Mouse (Mus musculus) G1E (cell line): Measurements from ENCODE around the gene Ly6g6c. TPM values are rescaled to one million over a fixed set of nuclear protein-coding genes. Genes with fewer than 3 reads are reported as not detected.
A peak's percentile ranks its signal among the peaks of the same experiment; 100 is the strongest.

ENCODE experiments used
- ATAC-seq: 2 replicates; pipeline ENCODE4 v1.8.0; 2016; ENCODE audit warnings: mild to moderate bottlenecking; ENCODE audit not compliant: insufficient number of reproducible peaks, poor library complexity, low FRiP score, severe bottlenecking; ENCODE audit errors: extremely low read depth
- DNase-seq: peaks from one replicate; pipeline ENCODE4 v3.0.0; 2012; ENCODE audit warnings: low spot score
- H3K27me3 ChIP-seq: 2 replicates; pipeline ENCODE4 v1.6.1; 2012; ENCODE audit warnings: mild to moderate bottlenecking, low read length, inconsistent platforms; ENCODE audit not compliant: insufficient read depth
- H3K36me3 ChIP-seq: replicated peaks from 2 replicates; pipeline ENCODE3; 2012; ENCODE audit warnings: mild to moderate bottlenecking, inconsistent platforms
- H3K4me1 ChIP-seq: 2 replicates; pipeline ENCODE4 v1.6.1; 2012; ENCODE audit warnings: low read depth, low read length, inconsistent platforms, mixed read lengths; ENCODE audit not compliant: insufficient read depth
- H3K4me3 ChIP-seq: 2 replicates; pipeline ENCODE4 v1.5.1; 2012; ENCODE audit warnings: low read depth, mild to moderate bottlenecking, inconsistent platforms, low read length, moderate library complexity, mixed read lengths
- H3K9me3 ChIP-seq: replicated peaks from 2 replicates; pipeline ENCODE4 v1.6.1; 2012; ENCODE audit warnings: inconsistent platforms
- CTCF ChIP-seq: IDR thresholded peaks from 2 replicates; pipeline ENCODE4 v1.5.1; 2012; ENCODE audit warnings: low read depth, low read length, inconsistent platforms, mixed read lengths
- GATA1 ChIP-seq: IDR thresholded peaks from 2 replicates; pipeline ENCODE4 v1.6.1; 2012; ENCODE audit warnings: borderline replicate concordance, low read length, inconsistent platforms, mixed read lengths
- GATA2 ChIP-seq: IDR thresholded peaks from 2 replicates; pipeline ENCODE4 v1.6.1; 2012; ENCODE audit warnings: low read depth, low read length, inconsistent platforms, borderline replicate concordance
- POLR2AphosphoS5 ChIP-seq: IDR thresholded peaks from 2 replicates; pipeline ENCODE4 v1.6.1; 2012; ENCODE audit warnings: low read depth, low read length, inconsistent platforms; ENCODE audit not compliant: insufficient replicate concordance
- TAL1 ChIP-seq: conservative IDR thresholded peaks from 2 replicates; pipeline ENCODE4 v1.6.1; 2012; ENCODE audit warnings: low read depth, low read length, inconsistent platforms, mixed read lengths
- polyA plus RNA-seq: library from polyadenylated mRNA; stranded (reverse); fragments of >175 nt; gene quantifications from 2 replicates; pipeline ENCODE4 v1.2.3, GENCODE M21; 2012
- total RNA-seq, 2 experiments: library from RNA; stranded (forward) in 1 of 2; stranded (reverse) in 1 of 2; fragments of 200-1000 nt in 1 of 2; fragments of >200 nt in 1 of 2; fragmentation: Nextera tagmentation in 1 of 2; gene quantifications; 2 replicates each; pipeline ENCODE4 v1.2.3; 2014 to 2017

Ly6g6c gene
- total and polyA plus RNA-seq, 3 experiments = 0.16 TPM; not detected in 2

DNA sequence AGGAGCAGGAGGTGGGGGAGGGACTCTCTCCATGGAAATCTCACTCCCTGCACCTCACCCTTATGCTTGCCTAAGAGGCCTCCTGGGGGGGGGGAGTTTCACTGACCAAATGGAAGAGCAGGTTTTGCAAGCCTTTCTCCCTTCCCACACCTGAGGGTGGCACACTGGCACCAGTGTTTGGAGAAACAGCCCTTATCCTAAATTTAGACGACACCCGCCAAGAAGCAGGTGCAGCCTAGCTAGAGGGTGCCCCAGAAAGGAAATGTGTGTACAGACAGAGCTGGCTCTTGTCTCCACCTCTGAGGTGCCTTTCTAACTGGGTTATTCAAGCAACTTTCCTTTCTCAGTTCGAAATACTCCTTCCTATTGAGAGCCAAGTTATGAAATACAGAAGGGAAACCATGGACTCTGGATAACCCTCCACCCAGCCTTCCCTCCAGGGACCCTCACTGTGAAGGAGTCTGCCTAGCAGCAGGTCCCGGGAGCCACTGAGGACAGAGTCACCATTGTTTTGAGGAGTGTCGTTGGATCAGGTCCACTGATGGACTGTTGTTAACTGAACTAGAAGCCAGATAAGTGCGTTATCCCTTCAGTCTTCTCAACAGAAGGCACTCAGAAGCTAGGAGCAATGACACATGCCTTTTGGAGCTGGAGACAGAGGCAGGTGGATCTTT lies 5.5 kb downstream of the Ly6g6c start:
- Histone ChIP-seq H3K4me1 (peaks cover 28% of the 10 kb centered on the region), H3K9me3 (no peaks in the 10 kb centered on the region), H3K27me3 (peaks cover 46% of the 10 kb centered on the region), H3K4me3 (no peak overlapping the region), H3K36me3 (no peaks in the 10 kb centered on the region)
- ATAC-seq = no peak
- DNase-seq = no peak
- TF ChIP-seq GATA1 (no peak), POLR2AphosphoS5 (no peak), TAL1 (no peak), GATA2 (no peak), CTCF (no peak)

DNA sequence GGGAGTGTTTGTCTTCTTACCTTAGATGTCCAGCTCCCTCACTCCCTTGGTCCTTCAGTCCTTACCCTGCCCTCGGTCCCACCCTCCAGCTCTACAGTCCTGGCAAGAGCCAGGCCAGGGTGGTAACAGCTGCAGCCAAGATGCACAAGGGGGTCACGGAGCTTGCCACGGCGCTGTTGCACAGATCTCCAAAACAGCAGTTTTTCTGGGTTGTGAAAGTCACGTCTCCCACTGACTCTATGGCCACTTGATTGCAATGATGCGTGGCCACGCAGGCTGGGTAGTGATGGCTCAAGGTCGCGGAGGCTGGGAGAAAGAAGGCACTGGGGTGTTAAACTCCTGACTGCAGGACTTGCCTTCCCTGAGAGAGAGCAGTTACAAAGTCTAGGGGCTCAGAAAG lies 6.3 kb downstream of the Ly6g6c start:
- TF ChIP-seq GATA1 (no peak), CTCF (no peak), POLR2AphosphoS5 (no peak), TAL1 (no peak), GATA2 (no peak)
- peaks cover 26% of the 10 kb centered on the region for H3K4me1 ChIP-seq
- peaks cover 39% of the 10 kb centered on the region for H3K27me3 ChIP-seq
- H3K36me3 ChIP-seq = no peaks in the 10 kb centered on the region
- DNase-seq (no peak), ATAC-seq (no peak)
- H3K4me3 ChIP-seq = no peak overlapping the region
- H3K9me3 ChIP-seq = no peaks in the 10 kb centered on the region

DNA sequence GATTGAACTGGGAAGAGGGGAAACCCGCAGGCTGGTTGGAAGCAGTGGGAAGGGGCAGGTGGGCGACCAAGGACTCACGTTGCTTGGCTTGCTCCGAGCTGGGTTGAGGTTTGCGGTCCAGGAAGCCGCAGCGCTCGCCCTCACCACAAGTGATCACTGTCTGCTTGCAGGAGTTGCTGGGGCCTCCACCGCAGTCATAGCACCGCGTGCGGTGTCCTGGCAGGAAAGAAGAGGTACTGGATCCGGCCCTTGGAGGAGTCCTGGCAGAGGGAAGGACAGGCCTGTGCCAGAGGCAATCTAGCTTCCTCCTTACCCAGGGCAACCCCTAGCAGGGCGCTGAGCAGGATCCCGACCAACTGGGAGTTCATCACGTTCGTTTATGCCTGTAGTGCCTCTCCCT lies 8.9 kb downstream of the Ly6g6c start:
- H3K36me3 ChIP-seq = no peaks in the 10 kb centered on the region
- peaks cover 43% of the 10 kb centered on the region for H3K4me1 ChIP-seq
- peak overlapping the region; percentile 4; the same call in 1 of the 2 replicates for H3K4me3 ChIP-seq
- DNase-seq = no peak
- H3K9me3 ChIP-seq = no peaks in the 10 kb centered on the region
- peaks cover 21% of the 10 kb centered on the region for H3K27me3 ChIP-seq
- no peak for TF ChIP-seq CTCF
- no peak for TF ChIP-seq POLR2AphosphoS5
- no peak for TF ChIP-seq GATA2
- no peak for TF ChIP-seq GATA1
- no peak for TF ChIP-seq TAL1
- ATAC-seq = no peak

DNA sequence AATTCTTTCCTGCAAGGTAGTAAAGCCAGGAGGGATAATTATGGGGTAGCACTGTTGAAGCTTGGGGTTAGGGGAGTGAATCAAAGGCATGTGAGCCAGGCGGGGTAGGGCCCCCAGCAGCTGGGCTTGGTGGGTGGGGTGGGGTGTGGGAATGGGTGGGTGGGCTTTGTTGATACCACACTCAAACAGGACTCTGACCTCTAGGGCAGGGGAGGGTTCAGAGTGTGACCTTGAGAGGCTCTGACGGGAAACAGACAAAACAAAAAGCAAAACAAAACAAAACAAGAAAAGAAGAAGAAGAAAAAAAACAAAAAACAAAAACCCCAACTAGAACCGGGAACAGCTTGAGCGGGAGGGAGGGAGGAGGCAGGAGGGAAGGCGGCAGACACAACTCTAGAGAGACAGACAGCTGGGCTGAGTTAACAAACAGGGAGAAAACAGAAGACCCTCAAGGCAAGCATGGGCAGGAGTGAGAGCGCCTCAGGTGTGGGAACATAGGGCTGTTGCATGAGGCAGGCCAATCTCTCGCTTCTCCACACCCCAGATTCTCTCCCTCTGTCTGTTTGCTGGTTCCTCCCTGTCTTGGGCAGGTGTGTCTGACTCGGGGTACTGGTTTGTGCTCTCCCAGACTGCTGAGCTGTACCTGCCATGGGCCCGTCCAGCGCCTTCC lies 11.5 kb downstream of the Ly6g6c start, which contains the start of gene Ly6g6e:
Gene Ly6g6e, plus strand, starts transcription at position 396 of the 670 bp plus-strand sequence.
- ATAC-seq (no peak), DNase-seq (no peak)
- H3K27me3 ChIP-seq = peaks cover 8% of the 10 kb centered on the region; the same call in 1 of the 2 replicates
- no peaks in the 10 kb centered on the region for H3K36me3 ChIP-seq
- H3K4me3 ChIP-seq = no peak within 1 kb of the TSS
- peaks cover 58% of the 10 kb centered on the region for H3K4me1 ChIP-seq
- TF ChIP-seq CTCF = no peak
- no peak for TF ChIP-seq TAL1
- TF ChIP-seq POLR2AphosphoS5 = no peak
- TF ChIP-seq GATA2 = no peak
- TF ChIP-seq GATA1 = no peak
- no peaks in the 10 kb centered on the region for H3K9me3 ChIP-seq

DNA sequence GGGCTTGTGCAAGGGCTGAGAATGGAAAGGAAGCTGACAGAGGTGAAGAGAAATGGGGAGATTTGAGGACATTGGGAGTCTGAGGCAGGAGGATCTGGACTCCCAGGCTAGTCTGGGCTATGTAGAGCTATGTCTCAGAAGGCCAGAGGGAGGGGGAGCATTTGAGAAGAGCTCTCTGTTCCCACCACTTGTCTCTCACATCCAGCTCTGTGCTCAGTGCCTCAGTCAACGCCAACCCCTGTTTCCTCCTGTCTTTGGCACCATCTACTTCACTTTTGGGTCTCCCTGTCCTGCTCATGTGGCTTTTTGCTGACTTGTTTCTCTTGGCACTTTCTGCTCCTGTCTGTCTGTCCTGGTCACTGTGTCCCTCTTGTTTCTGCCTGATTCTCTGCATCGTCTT lies 12.1 kb downstream of the Ly6g6c start:
- ATAC-seq (no peak), DNase-seq (no peak)
- H3K36me3 ChIP-seq = no peaks in the 10 kb centered on the region
- no peak for TF ChIP-seq TAL1
- peaks cover 64% of the 10 kb centered on the region for H3K4me1 ChIP-seq
- peaks cover 7% of the 10 kb centered on the region; the same call in 1 of the 2 replicates for H3K27me3 ChIP-seq
- no peaks in the 10 kb centered on the region for H3K9me3 ChIP-seq
- H3K4me3 ChIP-seq = no peak overlapping the region

DNA sequence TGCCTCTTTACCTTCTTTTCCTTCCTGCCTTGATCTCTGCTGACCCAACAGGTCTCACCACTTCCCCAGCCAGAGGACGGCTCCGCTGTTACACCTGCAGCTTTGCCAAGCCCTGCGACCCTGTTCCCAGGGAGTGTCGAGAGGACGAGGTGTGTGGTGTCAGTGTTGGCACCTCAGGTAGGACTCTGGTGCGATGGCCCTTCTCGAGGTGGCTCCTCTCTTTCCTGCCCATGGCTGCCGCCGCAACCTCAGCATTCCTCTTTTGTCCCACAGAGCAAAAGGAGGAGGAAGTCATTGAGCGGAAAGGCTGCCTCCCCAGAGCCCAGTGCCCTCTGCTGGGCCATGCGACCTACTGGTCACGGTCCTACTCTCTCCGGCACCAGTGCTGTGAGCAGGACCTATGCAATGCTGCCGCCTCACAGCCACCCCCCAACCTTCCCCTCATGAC lies 12.6 kb downstream of the Ly6g6c start, which contains the start of gene Ly6g6d:
Gene Ly6g6d, minus strand, starts transcription at position 280 of the 448 bp plus-strand sequence.
- DNase-seq (no peak), ATAC-seq (no peak)
- Histone ChIP-seq H3K4me1 (peaks cover 68% of the 10 kb centered on the region), H3K4me3 (no peak within 1 kb of the TSS), H3K9me3 (no peaks in the 10 kb centered on the region), H3K27me3 (peaks cover 7% of the 10 kb centered on the region; the same call in 1 of the 2 replicates), H3K36me3 (no peaks in the 10 kb centered on the region)
- TF ChIP-seq POLR2AphosphoS5 (no peak), GATA2 (no peak), CTCF (no peak), TAL1 (no peak), GATA1 (no peak)
